Mouse (Mus musculus): Measurements from ENCODE around the gene Tbxas1.

- no peak for TF ChIP-seq POLR2A (IDR thresholded peaks at IDR 0.05; ENCODE audit: extremely low read depth, insufficient read depth, low read length)
- no peak for TF ChIP-seq CTCF (IDR thresholded peaks at IDR 0.05; ENCODE audit: low read depth, low read length)
Observed at GRCm38 (mm10) chr6:39024631-39025030, 149.4 kb downstream of the Tbxas1 start.
